Mouse (Mus musculus) left cerebral cortex, postnatal 25 days (tissue): ENCODE results near the gene Shld2. TPM values are rescaled to one million over a fixed set of nuclear protein-coding genes. Genes with fewer than 3 reads are reported as not detected.
"Not testable (repeated sequence)": the region's sequence is repeated elsewhere in the genome, so short reads cannot be mapped to it uniquely, and the experiment has no call there.

Experiments
- DNase-seq, 2 experiments: peaks; one replicate each; pipeline ENCODE4 v3.0.0; 2022; ENCODE audit warnings: low spot score in 2 of 2, mixed read lengths in 1 of 2
- intact Hi-C: fragments of 180-260 bp; cut with DNase I; formaldehyde crosslinking; loops from one replicate; pipeline ENCODE4 v1.15.1; 2025
- total RNA-seq, 2 experiments: library from RNA; stranded (reverse); gene quantifications; 2 replicates each; pipeline ENCODE4 v1.2.3; 2021

The Shld2 gene
- total RNA-seq, 2 experiments from 2014 or later = 11.9 to 12.5 TPM

DNA sequence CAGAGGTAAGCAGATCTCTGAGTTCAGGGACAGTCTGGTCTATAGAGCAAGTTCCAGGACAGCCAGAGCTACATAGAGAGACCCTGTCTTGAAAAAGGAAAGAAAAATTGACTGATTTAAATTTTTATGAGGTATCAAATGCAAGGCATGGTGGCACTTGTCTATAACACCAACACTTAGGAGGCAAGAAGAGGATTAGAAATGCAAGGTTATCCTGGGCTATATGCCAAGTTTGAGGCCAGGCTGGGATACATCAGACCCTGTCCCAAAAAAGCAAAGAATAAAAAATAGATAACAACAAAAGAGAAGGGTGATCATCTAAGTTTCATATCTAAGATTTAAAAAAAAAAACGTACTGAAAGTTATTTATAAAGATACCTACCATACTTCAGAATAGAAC lies 20.1 kb downstream of the Shld2 start:
- intact Hi-C loops = no loop called here
- no peak for DNase-seq

DNA sequence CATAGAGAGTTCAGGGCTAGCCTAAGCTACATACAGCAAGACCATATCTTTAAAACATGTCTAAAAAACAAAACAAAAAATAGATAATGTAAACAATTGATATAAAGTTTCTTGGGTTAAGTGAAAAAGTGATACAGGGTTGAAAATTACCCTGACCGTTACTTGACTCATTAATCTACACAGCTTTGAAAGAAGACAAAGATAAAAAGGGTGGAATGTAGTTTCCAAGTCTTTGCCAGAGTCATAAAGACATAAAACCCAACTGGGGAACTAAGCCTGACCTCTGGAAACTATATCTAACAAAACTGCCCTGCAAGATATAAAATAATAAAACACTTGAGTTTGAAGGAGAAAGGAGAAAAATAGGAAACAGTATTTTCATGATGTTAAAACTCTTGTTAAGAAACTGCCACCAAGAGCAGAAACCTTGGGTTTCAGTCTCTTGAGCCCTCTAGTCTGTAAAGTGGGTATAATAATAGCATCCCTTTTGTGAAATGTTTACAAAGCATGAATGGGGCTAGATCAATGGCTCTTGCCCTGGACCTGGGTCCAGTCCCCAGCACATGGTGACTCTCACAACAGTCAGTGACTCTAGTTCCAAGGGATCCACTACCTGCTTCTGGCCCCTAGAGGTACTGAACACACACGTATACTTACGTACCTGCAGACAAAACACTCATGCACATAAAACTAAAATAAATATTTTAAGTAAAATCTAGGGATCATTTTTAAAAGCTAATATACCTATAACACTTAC lies 20.9 kb downstream of the Shld2 start:
- no peak for DNase-seq
- intact Hi-C loops = no loop called here

DNA sequence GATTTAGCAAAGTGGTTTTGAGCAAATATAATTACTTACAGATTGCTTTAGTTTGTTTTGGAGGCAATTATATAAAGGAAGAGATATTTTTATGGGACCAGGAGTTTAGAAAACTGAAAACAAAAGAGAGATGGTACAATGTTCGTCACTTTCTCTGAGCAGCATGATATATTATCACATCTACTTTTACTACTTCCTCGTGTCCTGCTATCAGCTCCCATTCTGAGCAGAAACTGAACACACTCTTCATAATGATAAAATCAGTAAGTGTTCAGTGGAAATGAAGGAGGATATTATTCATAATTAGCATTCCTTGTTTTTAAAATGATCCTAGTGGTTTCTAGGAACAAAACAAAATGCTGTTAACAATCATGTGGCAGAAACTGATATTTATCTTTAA lies 21.9 kb downstream of the Shld2 start:
- intact Hi-C loops = no loop called here
- DNase-seq = no peak

DNA sequence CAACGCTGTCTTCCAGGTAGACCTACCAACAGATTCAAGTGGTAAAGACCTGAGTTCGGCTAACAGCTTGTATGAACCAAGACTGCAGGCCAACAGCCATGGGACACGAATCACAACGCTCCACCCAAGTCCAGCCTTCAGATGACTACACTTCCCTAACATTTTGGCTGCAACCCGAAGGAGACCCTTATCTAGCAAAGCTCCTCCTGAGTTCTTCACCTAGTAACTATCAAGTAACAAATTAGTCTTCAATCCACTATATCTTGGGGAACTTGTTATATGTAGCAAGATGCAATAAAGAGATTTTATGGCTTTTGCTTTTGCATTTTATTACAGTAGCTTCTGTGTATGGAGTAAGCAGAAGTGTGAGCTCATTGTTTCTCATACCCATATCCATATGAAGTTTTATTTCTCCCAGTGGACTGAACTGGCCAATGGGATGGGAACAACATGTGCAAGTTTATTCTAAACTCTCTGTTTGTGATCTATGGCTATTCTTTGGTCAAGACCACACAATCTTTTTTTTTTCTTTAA lies 28.5 kb downstream of the Shld2 start:
- DNase-seq = no peak
- intact Hi-C loops = no loop called here

DNA sequence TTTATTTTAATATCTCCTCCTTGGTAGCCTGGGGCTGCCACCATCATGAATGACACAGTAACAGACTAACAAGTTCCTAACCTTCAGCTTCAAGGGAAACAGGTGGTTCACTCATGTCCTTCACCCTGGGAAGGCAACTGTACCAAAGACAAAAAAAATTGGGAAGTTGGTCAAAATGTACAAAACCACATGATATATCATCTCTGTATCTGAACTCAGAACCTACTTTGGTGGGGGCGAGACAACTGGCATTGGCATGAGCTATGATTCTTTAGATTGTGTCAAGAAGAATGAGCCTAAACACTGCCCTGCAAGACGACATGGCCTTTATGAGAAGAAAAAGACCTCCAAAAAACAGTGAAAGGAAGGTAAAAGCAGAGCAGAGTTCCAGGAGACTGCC lies 29.5 kb downstream of the Shld2 start:
- no peak for DNase-seq
- intact Hi-C loops = no loop called here

DNA sequence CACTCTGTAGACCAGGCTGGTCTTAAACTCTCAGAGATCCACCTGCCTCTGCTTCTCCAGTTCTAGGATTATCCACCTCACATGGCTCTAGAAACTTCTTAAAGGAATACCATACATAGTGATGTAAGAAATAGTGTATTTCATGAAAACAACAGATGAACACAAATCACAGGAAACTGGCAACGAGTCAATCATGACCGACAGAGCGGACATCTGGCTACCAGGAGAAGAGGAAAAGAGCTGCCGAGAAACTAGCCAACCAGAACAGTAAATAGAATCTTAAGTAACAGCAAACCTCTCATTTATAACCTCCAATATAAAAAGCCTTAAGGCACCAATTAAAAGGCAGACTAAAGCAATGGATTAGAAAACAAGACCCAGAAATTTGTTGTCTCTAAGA lies 30.6 kb downstream of the Shld2 start:
- intact Hi-C loops = no loop called here
- no peak for DNase-seq

DNA sequence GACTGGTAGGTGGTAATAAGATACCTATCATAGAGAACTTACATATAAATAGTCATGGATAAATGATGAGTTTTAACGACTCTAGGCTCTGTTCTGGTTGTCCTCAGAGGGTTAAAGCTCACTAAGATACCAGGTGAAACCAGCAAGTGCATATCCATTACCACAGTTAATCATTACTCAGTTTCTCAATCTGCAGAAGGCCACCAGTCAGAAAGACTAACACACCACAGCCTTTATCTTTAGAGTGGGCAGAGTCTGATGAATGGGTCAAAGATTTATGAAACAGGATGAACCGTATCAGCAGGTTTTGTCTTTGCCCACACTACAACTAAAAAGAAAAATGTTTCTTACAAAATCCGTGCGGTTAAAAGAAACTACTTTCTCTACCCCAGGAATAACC lies 35.1 kb downstream of the Shld2 start:
- no peak for DNase-seq
- intact Hi-C loops = no loop called here

DNA sequence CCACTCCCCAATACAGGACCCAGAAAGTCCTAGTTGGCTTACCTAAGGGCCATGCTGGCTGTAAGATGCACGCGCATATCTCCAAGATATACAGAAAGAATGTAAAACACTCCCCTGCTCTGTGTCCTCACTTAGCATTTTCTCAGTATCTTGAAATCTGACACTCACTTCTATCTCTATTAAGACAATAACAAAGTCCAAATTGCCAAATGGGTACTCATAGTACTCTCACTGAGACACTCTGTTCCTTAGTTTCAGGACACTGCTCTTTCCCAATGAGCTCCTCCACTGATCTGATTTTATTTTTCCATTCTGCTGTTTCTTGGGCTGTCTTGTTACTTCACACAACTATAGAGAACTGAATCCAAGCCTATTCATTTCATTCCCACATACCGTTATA lies 36.2 kb downstream of the Shld2 start:
- intact Hi-C loops = loop anchor here (5.0 kb wide), 2 partner anchors 38 to 298 kb away; partner anchors contain the start of genes Glud1 and Shld2
- DNase-seq = no peak

DNA sequence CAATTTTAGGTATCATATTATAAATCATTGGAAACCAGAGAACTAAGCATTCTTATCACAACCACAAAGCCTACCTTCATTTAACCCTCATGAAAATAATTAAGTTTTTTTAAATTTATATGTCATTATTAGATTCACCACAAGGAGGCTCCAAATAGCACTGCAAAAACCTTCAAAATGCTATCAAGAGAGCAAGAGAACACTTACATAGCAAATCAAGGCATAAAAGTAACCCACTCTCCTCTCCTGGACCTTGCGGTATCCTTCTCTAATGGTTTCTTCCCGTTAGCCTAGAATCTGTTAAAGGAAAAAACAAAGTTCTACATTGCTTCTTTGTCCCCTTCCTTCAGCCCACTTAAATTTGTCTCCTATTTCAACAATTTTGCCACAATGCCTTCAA lies 37.0 kb downstream of the Shld2 start:
- DNase-seq = no peak
- intact Hi-C loops = loop anchor here (1.0 to 5.0 kb wide), 3 partner anchors 39 to 299 kb away; partner anchors contain the start of genes Glud1 and Shld2

DNA sequence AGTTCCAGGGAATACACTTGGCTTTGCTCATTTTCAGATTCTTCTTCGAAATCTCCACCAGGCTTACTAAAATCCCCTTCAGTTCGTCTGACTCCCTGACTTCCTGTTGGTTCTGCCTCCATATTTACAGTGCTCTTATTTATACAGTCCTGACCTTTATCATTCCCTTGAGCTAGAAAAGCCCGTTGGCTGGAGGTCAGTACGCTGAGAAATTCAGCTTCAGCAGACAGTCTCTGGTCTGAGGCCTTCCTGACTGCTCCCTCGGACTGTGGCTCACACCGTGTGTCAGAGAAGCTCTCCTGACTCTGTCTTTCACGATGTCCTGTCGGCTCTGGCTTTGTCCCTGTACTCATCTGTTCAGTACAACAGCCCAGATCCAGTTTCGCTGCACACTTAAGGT lies 42.2 kb downstream of the Shld2 start:
- intact Hi-C loops = no loop called here

DNA sequence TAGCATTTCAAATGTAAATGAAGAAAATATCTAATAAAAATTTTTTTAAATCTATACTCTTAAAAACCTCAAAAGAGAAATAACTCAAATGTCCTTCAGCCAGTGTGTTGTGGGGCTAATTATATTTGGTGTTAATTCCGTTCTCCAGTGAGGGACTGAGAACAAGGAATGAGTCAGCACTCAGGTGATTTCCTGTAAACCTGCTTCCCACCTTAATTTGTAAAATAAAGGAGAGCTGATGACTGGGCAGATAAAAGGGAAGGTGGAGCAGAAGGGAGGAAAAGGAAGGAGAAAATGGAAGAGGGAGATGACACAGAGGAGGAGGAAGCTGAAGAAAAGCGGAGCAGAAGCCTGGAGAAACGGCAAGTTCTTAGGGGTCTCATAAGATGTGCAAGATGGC lies 51.8 kb downstream of the Shld2 start:
- intact Hi-C loops, DNase-seq: not testable (repeated sequence)

More for the DNA sequence above, 42.2 kb downstream of the Shld2 start:
- DNase-seq = no peak

DNA sequence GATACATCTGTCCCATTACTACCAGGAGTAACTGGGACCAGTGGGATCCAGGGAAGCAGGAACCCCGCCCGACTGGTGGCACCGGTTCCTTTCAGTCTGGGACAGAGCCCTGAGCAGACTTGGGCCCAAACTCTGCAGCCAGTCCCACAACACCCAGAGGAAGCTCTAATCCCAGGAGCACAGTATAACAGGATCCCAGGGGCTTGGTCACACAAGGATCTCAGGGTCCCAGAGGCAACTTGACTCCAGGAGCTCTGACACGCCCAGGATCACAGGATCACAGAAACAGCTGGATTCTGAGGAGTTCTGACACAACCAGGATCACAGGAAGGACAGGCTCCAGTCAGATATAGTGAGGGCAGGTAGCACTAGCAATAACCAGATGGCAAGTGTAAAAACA lies 57.0 kb downstream of the Shld2 start:
- DNase-seq = no peak
- intact Hi-C loops = no loop called here

DNA sequence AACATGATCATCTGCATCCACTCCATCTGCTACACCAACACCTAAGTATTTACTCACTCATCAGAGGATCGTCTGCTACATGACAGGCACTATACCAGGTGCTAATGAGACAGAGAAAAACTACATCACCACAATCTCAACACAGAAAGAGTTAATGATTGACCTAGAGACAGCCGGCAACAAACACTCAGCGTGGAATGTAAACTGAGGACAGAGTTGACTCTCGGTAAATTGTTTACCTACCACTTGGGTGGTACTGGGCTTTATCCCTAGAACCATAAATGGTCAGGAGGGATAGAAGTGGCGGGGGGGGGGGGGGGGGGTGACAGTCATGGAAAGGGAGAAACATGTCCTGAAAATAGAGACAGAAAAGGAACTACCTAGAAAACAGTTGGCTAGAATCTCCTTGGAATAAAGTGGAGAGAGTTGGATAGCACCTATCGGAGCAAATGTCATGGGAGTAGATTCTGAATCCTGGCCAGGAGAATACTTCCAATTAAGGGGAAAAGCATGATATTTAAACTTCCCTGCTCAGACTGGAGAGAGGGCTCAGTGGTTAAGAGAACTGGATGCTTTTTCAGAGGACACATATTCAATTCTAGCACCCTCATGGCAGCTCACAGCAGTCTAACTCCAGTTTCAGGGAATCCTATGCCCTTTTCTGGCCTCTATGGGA lies 57.7 kb downstream of the Shld2 start:
- intact Hi-C loops = no loop called here
- DNase-seq = no peak

DNA sequence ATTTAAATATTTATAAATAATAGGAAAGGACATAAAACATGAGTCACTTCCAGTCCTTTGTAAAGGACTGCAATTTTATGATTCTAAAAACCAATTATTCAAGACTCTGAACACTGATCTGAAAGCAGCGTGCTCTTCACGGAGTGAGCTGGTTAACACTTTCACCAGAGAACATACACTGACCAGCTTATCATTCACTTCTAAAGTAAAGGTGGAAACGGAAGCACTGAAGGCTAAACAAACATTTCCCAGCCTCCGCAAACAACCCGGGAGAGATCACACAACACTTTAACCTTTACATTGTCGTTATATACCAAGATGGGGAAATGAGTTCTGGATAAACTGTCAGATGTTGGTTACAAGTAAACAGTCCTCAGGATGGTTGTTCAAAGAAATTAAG lies 69.6 kb downstream of the Shld2 start:
- no peak for DNase-seq
- intact Hi-C loops = no loop called here

DNA sequence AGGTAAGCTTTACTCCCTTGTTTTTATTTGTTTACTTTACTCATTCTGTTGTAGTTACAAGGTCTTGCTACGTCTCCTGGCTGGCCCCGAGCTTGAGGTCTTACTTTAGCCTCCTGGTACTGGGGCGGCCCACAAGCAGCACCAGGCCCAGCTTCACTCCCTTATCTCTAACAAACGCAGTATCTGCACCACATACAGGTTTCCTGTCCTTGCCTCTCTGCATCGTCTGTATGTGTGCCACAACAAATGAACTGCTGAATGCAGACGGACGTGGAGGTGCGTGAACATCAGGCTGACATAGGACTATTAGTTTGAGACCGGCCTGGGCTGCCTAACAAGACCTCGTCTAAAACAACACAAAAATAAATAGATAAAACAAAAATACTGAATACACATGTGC lies 70.0 kb downstream of the Shld2 start:
- no peak for DNase-seq
- intact Hi-C loops = no loop called here

DNA sequence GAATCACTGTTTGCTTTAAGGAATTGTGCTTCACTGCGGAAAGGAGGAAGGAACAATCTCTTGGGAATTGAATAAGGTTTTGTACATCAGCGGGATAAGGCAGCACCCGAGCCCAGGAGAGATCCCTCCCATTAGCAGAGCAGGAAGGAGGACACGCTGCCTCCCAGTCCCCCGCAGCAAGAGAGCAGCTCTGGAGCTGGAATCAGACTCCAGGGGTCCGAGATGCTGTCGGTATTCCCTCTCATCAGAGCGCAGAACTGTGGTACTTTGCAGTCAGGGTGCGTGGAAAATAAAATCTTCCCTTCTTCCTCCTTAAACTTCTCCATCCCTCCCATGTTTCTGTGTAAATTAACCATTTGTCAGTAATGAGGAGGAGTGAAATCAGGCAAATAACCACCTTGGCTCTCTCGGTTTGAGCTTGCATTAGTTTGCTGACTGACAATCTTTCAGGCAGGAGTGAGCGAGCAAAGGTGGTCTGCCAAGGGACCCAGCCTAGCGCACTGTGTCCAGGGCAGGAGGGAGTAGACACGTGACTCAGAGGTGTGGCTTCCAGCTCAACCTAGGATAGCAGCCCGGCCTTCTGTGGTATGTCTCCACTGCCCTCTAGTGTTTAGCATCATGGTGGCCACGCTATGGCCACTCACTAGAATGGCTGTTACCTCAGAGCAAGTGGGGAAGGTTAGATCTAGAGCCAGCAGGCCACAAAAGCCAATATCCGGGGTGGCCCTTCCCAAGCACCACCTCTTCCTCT lies 75.5 kb downstream of the Shld2 start:
- intact Hi-C loops = loop anchor here (2.0 kb wide), 1 partner anchor 46 kb away; no protein-coding TSS in a partner anchor
- DNase-seq = peak; percentile 30 to 43

DNA sequence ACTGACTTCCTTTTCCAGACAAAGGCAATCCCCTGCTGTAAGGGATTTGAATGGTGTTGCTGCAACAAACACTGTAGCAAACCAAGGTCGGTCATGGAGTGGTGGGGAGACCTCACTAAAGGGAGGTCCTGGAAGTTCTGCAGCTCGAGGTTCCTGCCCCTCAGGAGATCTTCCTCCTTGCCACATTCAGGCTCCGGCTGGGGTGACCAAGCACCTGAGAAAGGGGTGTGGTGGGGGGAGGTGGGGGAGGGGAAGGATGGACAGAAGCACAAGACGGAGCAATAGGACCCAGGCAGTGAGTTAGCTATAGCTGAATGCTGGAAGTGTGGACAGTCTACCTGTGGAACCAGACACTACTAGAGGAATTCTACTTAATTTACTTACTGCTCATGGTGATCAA lies 76.4 kb downstream of the Shld2 start:
- intact Hi-C loops = loop anchor here (2.0 kb wide), 1 partner anchor 45 kb away; no protein-coding TSS in a partner anchor
- DNase-seq = no peak

DNA sequence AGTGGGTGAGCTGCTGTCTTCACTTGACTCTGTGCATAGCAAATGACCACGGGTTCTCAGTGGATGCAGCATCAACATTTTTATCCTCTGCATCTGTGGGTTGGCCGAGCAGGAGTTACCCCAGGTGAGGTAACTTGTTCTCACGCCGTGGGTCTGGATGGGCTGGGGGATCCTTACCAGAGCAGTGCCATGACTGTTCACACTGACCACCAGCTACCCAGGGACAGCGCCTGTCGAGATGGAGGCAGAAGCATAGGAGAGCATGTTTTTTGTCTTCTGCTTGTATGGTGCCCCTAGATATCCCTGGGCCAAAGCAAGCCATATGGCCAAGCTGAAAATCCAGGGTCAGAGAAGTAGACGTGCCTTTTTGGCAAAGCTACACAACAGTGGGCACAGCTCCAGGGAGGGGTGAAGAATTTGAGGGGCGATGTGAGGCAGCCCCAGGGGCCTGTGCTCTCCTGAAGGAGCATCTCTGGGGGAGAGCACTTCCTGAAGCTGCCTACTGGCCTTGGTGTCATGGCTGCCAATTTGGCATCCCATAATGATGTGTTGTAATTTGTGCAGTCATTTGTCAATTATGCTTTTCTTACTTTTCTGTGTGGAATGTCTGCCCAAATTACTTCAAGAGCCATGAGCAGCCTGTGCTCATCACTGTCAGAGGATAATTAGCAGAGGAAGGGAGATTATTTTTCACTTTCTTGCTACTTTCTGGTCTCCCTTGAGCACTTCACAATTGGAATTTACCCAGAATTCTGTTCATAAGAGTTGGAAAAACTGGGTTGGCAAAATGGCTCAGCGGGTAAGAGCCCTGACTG lies 77.2 kb downstream of the Shld2 start:
- intact Hi-C loops = no loop called here

DNA sequence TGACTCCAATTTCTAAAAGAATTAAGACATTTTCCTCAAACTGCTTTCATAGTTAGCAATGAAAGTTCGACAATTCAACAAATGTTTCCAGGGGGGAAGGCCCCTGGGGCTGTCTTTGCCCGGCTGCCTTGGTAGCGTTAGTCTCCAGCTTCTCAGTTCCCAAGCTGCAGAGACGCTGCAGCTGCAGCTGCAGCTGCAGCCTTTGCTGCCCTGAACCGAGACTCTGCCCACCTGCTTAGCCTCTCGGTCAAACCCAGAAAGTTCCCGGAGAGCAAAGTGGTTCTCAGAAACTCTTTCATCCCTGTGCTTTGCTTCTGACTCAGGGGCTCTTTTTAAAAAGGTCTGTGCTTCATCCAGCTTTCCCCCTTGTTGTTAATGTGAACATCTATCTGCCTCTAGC lies 78.0 kb downstream of the Shld2 start:
- intact Hi-C loops = no loop called here
- no peak for DNase-seq

More for the DNA sequence above, 77.2 kb downstream of the Shld2 start:
- no peak for DNase-seq
